Mouse (Mus musculus) lung, embryonic 15.5 days (tissue): Measurements from ENCODE around the gene Ddx54. TPM values are rescaled to one million over a fixed set of nuclear protein-coding genes. Genes with fewer than 3 reads are reported as not detected.

Source experiments
- ATAC-seq: fragments of 200-750 bp; cut with Nextera tagmentation; 2 replicates; pipeline ENCODE4 v1.8.0; 2017; ENCODE audit warnings: moderate number of reproducible peaks, borderline replicate concordance; ENCODE audit not compliant: low FRiP score, low TSS enrichment; ENCODE audit errors: extremely low read depth
- H3K27ac ChIP-seq: fragments of 300-500 bp; sonication (generic); 2 replicates; pipeline ENCODE4 v1.5.1; 2015; ENCODE audit warnings: moderate library complexity, mild to moderate bottlenecking, inconsistent platforms
- H3K27me3 ChIP-seq: fragments of 300-500 bp; sonication (generic); 2 replicates; pipeline ENCODE4 v1.6.1; 2015; ENCODE audit warnings: inconsistent platforms
- H3K36me3 ChIP-seq: fragments of 300-500 bp; sonication (generic); 2 replicates; pipeline ENCODE4 v1.6.1; 2015; ENCODE audit warnings: inconsistent platforms
- H3K4me1 ChIP-seq: fragments of 300-500 bp; sonication (generic); 2 replicates; pipeline ENCODE4 v1.6.1; 2015; ENCODE audit warnings: inconsistent platforms
- H3K4me2 ChIP-seq: fragments of 300-500 bp; sonication (generic); 2 replicates; pipeline ENCODE4 v1.6.1; 2015; ENCODE audit warnings: inconsistent platforms, mild to moderate bottlenecking, moderate library complexity
- H3K4me3 ChIP-seq: fragments of 300-500 bp; sonication (generic); 2 replicates; pipeline ENCODE4 v1.5.1; 2015; ENCODE audit warnings: mild to moderate bottlenecking, inconsistent platforms
- H3K9ac ChIP-seq: fragments of 300-500 bp; sonication (generic); 2 replicates; pipeline ENCODE4 v1.6.1; 2015; ENCODE audit warnings: inconsistent platforms
- H3K9me3 ChIP-seq: fragments of 300-500 bp; sonication (generic); 2 replicates; pipeline ENCODE4 v1.6.1; 2016; ENCODE audit warnings: inconsistent platforms
- WGBS: fragments of 180-500 bp; shearing (Covaris S2); methylation state at CpG from one replicate; pipeline ENCODE4 v1.1.7; 2015; 5-methylcytosine and 5-hydroxymethylcytosine counted together
- polyA plus RNA-seq: library from polyadenylated mRNA; unstranded; fragments of >200 nt; fragmentation: Nextera tagmentation; extraction: Ambion mirVana; gene quantifications from 2 replicates; pipeline ENCODE4 v1.2.1, GENCODE M21; 2015

The Ddx54 gene
- polyA plus RNA-seq, 1 experiment from 2014 or later = 41.1 TPM

DNA sequence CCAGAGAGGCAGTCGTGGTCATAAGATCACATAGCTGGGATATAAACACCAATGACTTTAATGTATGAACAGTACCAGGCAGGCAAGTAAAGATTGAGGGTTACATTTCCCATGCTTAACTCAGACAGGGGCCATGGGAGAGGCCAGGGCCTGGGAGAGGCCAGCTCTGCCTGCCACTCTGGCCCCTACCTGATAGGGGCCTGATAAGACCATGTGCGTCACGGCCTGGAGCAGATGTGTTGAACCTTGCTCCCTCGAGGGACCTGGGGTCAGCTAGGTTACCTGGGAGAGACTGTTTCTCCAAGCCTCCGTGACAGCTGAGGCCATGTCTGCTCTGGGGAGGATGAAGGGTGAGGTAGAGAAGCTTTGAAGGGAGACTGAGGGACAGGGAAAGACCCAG lies 38.7 kb downstream of the Ddx54 start:
- Histone ChIP-seq H3K27ac (no peak overlapping the region), H3K27me3 (peaks cover 41% of the 10 kb centered on the region), H3K36me3 (no peaks in the 10 kb centered on the region), H3K9me3 (no peaks in the 10 kb centered on the region), H3K4me3 (no peak overlapping the region), H3K9ac (no peak overlapping the region), H3K4me2 (no peak overlapping the region), H3K4me1 (peaks cover 15% of the 10 kb centered on the region)
- 27% methylated on average over 5 of the region's 5 CpGs for WGBS
- no peak for ATAC-seq

DNA sequence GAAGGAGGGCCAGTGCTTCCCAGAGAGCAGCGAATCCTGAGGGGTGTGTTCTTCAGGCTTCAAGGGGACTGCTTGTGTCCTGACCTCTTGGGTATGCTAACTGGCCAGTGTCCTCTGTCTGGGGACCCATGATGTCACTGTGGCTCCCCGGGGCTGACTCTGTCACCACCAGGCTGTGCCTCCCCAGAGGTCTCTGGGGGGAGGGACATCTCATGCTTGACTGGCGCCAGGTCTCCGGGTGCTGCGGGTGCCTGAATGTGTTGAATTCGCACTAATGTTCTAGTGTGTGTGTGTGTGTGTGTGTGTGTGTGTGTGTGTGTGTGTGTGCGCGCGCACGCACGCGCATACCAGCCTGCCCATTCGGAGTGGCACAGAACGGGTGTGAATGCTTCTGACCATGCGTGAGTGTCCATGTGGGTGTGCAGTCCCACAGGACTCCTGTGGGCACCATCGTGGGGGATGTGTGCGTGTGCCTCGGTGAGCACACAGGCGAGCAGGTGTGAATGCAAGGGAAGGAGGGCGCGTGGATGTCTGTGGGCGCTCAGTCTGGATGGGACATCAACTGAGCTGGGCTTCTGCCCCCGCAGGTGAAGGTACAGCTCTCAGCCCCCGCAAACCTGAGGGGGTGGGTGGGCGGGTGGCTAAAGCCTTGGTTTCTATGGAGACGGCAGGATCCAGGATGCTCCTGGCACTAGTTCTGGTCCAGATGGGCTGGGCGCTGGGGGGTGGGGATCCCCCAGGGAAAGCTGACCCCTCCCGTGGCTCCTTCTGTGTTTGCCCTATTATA lies 40.6 kb downstream of the Ddx54 start:
- Histone ChIP-seq H3K27me3 (peaks cover 35% of the 10 kb centered on the region), H3K9me3 (no peaks in the 10 kb centered on the region), H3K4me1 (peaks cover 15% of the 10 kb centered on the region), H3K27ac (no peak overlapping the region), H3K4me2 (no peak overlapping the region), H3K36me3 (no peaks in the 10 kb centered on the region), H3K4me3 (no peak overlapping the region), H3K9ac (no peak overlapping the region)
- WGBS = 74% methylated on average over 28 of the region's 28 CpGs
- ATAC-seq = no peak

DNA sequence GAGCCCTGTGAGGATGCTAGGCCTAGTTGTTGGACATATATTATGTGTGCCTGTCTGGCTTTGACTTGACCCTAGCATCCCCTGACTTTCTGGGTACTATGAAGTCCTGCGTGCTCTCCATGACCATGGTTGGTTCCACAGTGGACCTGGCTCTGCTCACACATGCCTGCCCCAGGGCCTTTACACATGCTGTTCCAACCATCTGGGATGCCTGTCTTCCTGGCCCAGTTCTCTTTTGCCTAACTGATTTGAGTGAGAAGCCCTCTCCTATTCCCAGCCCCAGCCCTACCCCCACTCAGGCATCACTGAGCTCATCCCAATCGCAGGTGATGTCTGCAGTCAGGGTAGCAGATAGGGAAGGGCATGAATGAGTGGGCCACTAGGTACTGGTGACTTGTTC lies 41.3 kb downstream of the Ddx54 start:
- Histone ChIP-seq H3K9ac (no peak overlapping the region), H3K4me2 (no peak overlapping the region), H3K27ac (no peak overlapping the region), H3K27me3 (peaks cover 28% of the 10 kb centered on the region), H3K36me3 (no peaks in the 10 kb centered on the region), H3K4me3 (no peak overlapping the region), H3K4me1 (peaks cover 8% of the 10 kb centered on the region), H3K9me3 (no peaks in the 10 kb centered on the region)
- no peak for ATAC-seq
- 91% methylated on average over 2 of the region's 2 CpGs for WGBS

DNA sequence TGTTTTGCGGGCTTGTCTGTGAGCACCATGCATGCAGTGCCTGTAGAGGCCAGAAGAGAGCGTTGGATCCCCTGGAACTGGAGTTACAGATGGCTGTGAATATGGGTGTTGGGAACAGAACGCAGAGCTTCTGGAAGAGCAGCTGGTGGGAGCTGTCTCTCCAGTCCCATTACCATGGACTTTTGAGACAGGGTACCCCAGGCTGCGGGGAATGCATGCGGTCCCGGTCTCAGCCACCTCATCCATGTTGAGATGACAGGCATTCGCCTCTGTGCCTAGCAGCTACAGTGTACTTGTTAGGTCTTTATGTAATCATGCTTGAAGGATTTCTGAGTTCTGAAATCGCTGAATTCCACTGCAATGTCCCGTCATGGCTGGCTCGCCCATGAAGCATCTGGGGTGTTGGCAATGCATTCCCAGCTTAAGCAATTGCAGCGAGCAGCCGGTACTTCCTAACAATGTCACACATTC lies 43.8 kb downstream of the Ddx54 start:
- Histone ChIP-seq H3K27me3 (peaks cover 3% of the 10 kb centered on the region), H3K27ac (no peak overlapping the region), H3K36me3 (no peaks in the 10 kb centered on the region), H3K9me3 (no peaks in the 10 kb centered on the region), H3K4me1 (no peaks in the 10 kb centered on the region), H3K4me2 (no peak overlapping the region), H3K4me3 (no peak overlapping the region), H3K9ac (no peak overlapping the region)
- ATAC-seq = 0 out of 2 replicates have a peak, but pooled peaks have one; percentile 43
- 60% methylated on average over 12 of the region's 12 CpGs for WGBS

DNA sequence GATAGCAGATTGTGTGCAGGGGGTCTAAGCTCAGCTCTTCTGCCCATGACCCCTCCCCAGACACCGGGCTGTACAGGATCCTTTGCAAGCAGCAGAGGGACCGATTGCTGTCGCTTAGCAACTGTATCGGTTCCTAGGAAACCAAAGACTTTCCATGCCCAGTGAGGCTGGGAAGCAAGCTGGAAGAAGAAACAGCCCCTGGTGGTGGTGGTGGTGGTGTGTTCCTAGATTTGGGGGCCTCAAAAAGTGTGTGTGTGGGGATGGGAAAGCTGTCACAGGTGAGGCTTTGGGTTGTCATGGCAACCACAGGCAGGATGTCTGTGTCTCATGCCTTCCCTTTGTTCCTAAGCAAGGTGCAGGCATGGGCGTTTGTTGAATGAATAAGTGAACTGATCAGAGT lies 48.3 kb downstream of the Ddx54 start:
- WGBS = 32% methylated on average over 5 of the region's 5 CpGs
- no peak overlapping the region for H3K9ac ChIP-seq
- H3K27ac ChIP-seq = no peak overlapping the region
- H3K4me1 ChIP-seq = no peaks in the 10 kb centered on the region
- no peak overlapping the region for H3K4me3 ChIP-seq
- H3K9me3 ChIP-seq = no peaks in the 10 kb centered on the region
- ATAC-seq = no peak
- H3K27me3 ChIP-seq = peaks cover 5% of the 10 kb centered on the region; the same call in 1 of the 2 replicates
- H3K4me2 ChIP-seq = no peak overlapping the region
- no peaks in the 10 kb centered on the region for H3K36me3 ChIP-seq

DNA sequence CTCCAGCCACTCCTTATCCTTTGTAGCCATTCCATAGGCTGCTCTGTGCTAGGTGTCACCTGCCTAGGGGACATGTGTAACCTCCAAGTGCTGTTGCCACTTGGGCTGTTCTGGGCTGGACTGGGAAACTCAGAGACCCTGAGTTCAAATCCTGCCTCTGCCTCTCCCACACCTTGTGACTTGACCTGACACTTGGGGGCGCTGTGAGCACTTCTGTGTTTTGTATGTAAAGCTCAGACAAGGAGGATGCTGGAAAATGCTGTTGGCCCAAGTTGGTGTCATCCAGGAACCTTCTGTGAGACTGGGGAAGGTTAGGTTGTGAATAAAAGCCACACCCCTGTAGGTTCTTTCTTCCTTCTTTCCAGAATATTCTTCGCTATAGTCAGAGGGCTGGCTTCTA lies 52.3 kb downstream of the Ddx54 start:
- no peaks in the 10 kb centered on the region for H3K36me3 ChIP-seq
- H3K9me3 ChIP-seq = no peaks in the 10 kb centered on the region
- H3K27me3 ChIP-seq = 0 out of 2 replicates have a peak, but pooled peaks cover 8% of the 10 kb centered on the region
- H3K27ac ChIP-seq = no peak overlapping the region
- H3K4me2 ChIP-seq = no peak overlapping the region
- H3K9ac ChIP-seq = no peak overlapping the region
- 64% methylated on average over 2 of the region's 2 CpGs for WGBS
- no peak for ATAC-seq
- H3K4me1 ChIP-seq = no peaks in the 10 kb centered on the region
- no peak overlapping the region for H3K4me3 ChIP-seq

DNA sequence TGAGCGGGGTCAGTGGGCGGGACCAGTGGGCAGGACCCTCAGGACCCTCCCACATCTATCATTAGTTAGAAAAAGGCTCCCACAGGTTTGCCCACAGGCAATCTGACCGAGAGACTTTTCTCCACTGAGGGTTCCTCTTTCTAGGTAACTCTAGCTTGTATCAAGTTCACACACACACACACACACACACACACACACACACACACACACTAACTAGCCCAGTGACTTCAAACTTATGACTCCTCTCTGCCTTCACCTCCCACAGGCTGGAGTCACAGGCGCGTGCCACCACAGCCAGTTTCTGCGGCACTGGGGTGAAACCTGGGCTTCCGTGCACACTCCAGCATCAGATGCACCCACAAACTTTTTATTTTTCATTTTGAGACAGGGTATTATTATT lies 56.2 kb downstream of the Ddx54 start:
- Histone ChIP-seq H3K4me2 (no peak overlapping the region), H3K36me3 (no peaks in the 10 kb centered on the region), H3K27me3 (0 out of 2 replicates have a peak, but pooled peaks cover 3% of the 10 kb centered on the region), H3K9ac (no peak overlapping the region), H3K27ac (no peak overlapping the region), H3K9me3 (no peaks in the 10 kb centered on the region), H3K4me1 (no peaks in the 10 kb centered on the region), H3K4me3 (no peak overlapping the region)
- ATAC-seq = no peak
- 62% methylated on average over 7 of the region's 7 CpGs for WGBS

DNA sequence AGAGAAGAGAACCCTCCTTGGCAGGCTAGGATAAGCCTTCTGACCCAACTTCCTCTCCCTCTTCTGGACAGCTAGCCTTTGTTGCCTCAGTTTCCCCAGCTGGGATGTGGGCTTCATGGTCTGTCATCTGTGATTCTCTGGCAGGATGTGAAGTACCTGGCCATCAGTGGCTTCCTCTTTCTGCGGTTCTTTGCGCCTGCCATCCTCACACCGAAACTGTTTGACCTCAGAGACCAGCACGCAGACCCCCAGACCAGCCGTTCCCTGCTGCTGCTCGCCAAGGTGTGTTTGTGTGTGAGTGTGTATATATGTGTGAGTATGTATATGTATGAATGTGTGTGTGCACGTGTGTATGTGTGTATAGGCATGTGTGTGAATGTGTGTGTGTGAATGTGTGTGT lies 57.6 kb downstream of the Ddx54 start:
- WGBS = 84% methylated on average over 7 of the region's 7 CpGs
- no peaks in the 10 kb centered on the region for H3K9me3 ChIP-seq
- H3K36me3 ChIP-seq = no peaks in the 10 kb centered on the region
- no peak overlapping the region for H3K9ac ChIP-seq
- H3K27ac ChIP-seq = no peak overlapping the region
- ATAC-seq = no peak
- H3K4me3 ChIP-seq = no peak overlapping the region
- no peak overlapping the region for H3K4me2 ChIP-seq
- H3K4me1 ChIP-seq = 0 out of 2 replicates have a peak, but pooled peaks cover 6% of the 10 kb centered on the region
- 0 out of 2 replicates have a peak, but pooled peaks cover 6% of the 10 kb centered on the region for H3K27me3 ChIP-seq

DNA sequence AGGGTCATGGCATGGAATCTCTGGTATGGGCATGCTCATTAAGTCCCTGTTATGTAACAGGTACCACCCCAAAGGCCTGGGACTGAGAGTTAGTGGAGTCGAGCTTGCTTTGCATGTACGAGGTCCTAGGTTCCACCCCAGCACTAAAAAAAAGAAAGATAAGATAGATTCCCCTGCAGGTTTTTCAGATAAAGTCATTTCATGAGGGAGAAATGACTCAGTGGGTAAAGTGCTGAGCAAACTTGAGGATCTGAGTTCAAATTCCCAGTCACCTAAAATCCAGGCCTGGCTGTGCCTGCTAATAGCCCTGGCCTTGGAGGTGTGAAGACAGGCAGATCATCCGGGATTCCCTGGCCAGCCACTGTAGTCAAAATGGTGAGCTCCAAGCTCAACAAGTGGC lies 59.3 kb downstream of the Ddx54 start:
- Histone ChIP-seq H3K36me3 (no peaks in the 10 kb centered on the region), H3K27ac (no peak overlapping the region), H3K4me2 (no peak overlapping the region), H3K4me3 (no peak overlapping the region), H3K27me3 (0 out of 2 replicates have a peak, but pooled peaks cover 3% of the 10 kb centered on the region), H3K4me1 (0 out of 2 replicates have a peak, but pooled peaks cover 6% of the 10 kb centered on the region), H3K9me3 (no peaks in the 10 kb centered on the region), H3K9ac (no peak overlapping the region)
- WGBS = 63% methylated on average over 3 of the region's 3 CpGs
- ATAC-seq = no peak

DNA sequence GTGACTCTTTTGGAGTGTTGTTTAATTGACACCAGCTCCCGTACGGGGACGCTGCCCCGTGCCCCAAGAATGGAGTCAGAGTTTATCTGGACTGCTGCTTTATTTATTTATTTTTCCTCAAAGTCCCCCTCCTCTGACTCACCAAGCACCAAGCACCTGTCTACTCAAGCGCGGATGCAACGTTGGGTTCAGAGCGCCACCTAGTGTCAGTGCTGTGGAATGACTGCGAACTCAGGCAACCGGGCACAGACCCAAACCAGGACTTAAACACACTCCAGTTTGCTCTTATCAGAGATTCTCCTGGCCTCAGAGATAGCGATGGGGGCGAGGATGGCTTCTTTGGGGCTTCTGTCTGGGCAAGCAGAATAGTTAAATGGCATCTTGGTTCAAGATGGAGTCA lies 61.1 kb downstream of the Ddx54 start:
- 0 out of 2 replicates have a peak, but pooled peaks cover 3% of the 10 kb centered on the region for H3K27me3 ChIP-seq
- H3K4me2 ChIP-seq = no peak overlapping the region
- no peak for ATAC-seq
- no peak overlapping the region for H3K4me3 ChIP-seq
- no peaks in the 10 kb centered on the region for H3K9me3 ChIP-seq
- H3K27ac ChIP-seq = no peak overlapping the region
- 6% methylated on average over 12 of the region's 12 CpGs for WGBS
- H3K36me3 ChIP-seq = no peaks in the 10 kb centered on the region
- 0 out of 2 replicates have a peak, but pooled peaks cover 6% of the 10 kb centered on the region for H3K4me1 ChIP-seq
- H3K9ac ChIP-seq = no peak overlapping the region

DNA sequence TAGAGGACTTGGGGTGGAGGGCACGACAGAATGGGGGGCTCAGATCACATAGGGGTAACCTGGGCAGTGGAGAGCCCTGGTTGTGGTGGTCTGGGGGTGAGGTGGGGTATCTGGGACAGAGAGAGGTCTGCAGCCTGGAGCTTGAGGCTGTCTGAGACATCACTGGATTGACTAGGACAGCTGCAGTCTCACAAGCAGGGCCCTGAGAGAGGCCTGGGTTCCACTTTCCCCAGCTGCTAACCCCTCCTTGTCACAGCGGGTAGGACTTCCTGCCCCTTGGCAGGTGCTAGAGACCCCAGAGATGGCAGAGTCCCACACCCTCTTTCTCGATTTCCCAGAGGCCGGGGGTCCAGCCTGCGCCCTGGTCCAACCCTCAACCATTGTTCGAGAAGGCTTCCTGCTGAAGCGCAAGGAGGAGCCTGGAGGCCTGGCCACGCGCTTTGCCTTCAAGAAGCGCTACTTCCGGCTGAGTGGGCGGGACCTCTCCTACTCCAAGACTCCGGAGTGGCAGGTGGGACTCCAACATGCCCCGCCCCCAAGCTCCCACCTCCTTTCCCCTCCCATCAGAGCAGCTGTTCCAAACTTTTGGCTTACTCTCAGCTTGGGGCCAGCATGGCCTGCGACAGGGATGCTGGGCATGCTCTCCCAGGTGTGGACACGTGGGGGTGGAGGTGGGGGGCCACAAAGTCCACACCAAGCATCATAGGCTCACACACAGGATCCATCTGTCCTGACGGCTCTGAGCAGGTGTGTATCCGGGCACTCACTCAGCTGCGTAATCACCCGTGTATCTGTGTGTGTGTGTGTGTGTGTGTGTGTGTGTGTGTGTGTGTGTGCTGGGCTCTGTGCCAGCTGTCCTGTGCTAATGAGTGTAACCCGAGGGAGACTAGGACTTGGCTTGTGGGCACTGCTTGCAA lies 61.9 kb downstream of the Ddx54 start:
- peaks cover 9% of the 10 kb centered on the region; the same call in 1 of the 2 replicates for H3K4me1 ChIP-seq
- H3K9me3 ChIP-seq = no peaks in the 10 kb centered on the region
- H3K36me3 ChIP-seq = no peaks in the 10 kb centered on the region
- 0 out of 2 replicates have a peak, but pooled peaks cover 3% of the 10 kb centered on the region for H3K27me3 ChIP-seq
- H3K4me2 ChIP-seq = 0 out of 2 replicates have a peak overlapping the region, but pooled peaks have one; percentile 16
- no peak overlapping the region for H3K27ac ChIP-seq
- H3K4me3 ChIP-seq = no peak overlapping the region
- H3K9ac ChIP-seq = no peak overlapping the region
- ATAC-seq = peak; percentile 23; the same call in 1 of the 2 replicates
- 22% methylated on average over 21 of the region's 21 CpGs for WGBS
